Mouse (Mus musculus) lung, adult 2 months (tissue): ENCODE results near the gene Xpa.

Source experiments
- CTCF ChIP-seq: fragments of 200-500 bp; IDR thresholded peaks from 2 replicates; pipeline ENCODE4 v1.5.1; 2011; ENCODE audit warnings: mild to moderate bottlenecking, low read length, control low read depth; ENCODE audit not compliant: insufficient read depth
- POLR2A ChIP-seq: fragments of 200-500 bp; IDR thresholded peaks from 2 replicates; pipeline ENCODE4 v1.6.1; 2011; ENCODE audit warnings: low read depth, mild to moderate bottlenecking, control low read depth, low read length, borderline replicate concordance; ENCODE audit errors: extremely low read depth

DNA sequence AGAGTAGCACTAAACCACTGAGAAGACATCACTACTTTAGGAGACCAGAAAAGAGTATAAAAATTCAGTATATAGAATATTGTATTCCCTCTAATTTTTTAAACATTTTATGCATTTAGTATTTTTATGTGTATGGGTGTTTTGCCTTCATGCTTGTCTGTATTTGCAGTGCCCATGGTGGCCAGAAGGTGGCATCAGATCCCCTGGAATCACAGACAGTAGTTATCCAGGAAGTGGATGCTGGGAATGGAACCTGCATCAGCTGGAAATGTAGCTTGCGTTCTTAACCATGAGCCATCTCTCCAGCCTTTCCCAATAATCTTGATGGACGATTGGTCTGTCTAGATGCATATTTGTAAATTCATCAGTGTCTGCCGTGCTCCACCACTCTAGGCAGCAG lies 65.9 kb downstream of the Xpa start:
- TF ChIP-seq CTCF (peak; percentile 66), POLR2A (no peak)
